Mouse (Mus musculus) cerebellum, adult 11 months (tissue): ENCODE data around the gene Sept5.

Experiments used
- DNase-seq: peaks from one replicate; pipeline ENCODE4 v3.0.0; 2022

Sept5 gene

DNA sequence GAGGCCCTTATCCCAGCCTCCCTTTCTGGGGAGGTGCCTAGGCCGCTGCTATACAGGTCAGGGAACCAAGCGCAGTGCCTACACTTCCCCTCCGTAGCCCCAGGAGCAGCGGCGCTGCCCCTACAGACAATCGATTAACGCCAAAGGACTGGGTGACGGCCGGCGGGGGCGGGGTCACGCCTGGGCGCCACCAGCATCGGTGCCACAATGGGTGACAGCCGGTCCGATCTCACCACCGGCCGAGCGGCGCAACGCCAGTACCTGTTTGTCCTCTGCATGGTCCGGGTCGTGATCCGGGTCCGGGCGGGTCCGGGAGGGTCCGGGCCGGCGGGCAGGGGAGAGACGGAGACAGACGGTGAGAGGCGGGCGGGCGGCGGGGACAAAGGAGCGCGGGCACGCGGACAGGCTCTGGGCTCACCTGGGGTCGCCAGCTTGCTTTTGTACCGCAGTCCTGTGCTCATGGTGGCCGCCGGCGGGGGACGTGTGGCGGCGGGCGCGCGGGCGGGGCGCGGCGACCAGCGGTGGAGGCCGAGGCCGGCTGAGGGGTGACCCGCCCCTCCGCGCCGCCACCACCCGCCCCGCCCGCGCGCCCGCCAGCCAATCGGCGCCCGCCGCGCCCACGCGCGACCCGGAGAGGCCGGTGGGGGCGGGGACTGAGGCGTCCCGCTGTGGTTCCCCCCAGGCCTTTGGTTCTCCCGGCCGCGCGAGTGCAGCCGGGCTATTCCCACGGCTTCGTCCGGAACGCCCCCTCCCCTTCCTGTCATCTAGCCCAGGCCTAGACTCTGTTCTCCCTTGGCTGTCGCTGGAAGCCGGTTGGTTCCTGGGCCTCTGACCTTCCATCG, at the start of gene Sept5:
Gene Sept5 (minus strand): TSS at position 565 of the 842 bp plus-strand sequence.
- peak; percentile 80 for DNase-seq

GRCm38 (mm10) chr16:18679112-18679511, 49.4 kb upstream of the Sept5 start:
- DNase-seq = no peak

- DNase-seq = peak; percentile 41
These were observed 48.3 kb upstream of the Sept5 start for GRCm38 (mm10) chr16:18677746-18678679.

GRCm38 (mm10) chr16:18673005-18673404, 43.3 kb upstream of the Sept5 start:
- DNase-seq = no peak

DNA sequence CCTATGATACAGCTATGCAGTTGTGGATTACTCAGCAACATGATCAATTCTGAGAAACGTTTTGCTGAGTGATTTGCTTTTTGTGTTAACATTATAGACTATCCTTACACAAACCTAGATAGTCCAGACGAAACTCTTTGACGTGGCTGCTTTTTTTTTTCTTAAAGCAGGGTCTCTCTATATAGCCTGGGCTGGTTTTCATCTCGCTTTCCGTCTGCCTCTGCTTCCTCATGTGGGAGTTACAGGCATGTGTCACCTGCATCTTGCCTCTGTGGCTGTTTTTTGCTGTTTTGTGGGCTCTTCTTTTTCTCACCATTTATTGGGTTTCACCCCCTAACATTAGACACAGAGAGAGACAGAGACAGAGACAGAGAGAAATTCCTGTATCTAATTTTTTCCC, 42.3 kb upstream of the Sept5 start:
- no peak for DNase-seq

DNA sequence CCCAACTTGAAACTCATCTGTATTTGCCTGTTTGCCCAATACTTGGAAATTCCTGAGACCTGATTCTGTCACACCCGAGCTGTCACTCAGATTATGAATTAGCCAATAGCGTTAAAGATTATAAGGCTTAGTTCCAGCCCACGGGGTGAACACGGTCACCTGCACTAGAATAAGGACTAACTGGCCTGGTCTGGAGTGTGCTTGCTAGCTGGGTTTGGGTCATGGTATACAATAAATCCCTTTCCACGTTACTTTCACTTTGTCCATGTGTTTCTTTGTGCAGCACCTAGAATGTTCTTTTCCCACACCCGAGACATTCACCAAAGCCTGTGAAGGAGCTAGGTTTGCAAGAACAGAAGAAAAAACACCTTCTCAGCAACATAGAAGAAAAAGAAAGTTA, 40.2 kb upstream of the Sept5 start:
- DNase-seq = no peak

DNA sequence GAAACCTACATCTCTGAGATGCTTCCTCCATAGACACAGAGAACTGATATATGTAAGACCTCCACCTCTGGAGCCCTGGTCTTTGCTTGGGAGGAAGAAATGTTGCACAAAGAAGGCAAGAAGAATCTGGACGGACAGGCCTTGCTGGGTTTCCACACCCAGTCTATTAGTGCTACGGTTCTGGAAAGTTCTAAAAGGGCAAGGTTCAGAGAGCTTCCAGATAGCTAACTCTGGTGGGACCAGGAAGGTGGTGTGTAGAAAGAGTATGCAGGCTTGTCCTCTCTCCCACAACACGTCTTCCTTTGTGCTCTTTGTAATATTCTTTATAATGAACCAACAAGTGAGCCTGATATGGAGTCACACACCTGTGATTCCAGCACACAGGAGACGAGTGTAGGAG, 28.8 kb upstream of the Sept5 start:
- no peak for DNase-seq

- no peak for DNase-seq
These were observed 25.8 kb upstream of the Sept5 start for GRCm38 (mm10) chr16:18655372-18656098.

- DNase-seq = no peak
These were observed 23.8 kb upstream of the Sept5 start for GRCm38 (mm10) chr16:18653290-18654160.

DNA sequence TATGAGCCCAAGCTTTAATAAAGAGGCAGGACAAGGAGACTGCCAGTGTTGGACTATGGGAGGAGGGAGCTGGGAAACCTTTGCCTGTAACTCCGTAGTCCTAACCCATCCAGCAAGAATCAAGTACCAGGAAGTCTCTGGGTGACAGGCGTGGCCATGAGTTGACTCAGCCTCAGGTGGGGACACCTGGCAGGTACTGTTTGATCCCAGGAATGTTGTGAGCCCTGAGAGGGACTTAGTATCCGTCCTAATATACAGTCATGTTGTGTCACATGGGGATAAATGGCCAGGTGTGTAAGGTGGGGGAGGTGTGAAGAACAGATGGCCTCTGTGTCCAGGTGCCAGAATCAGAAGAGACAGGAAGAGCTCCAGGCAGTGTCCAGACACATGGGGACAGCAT, 19.4 kb upstream of the Sept5 start:
- DNase-seq = no peak

DNA sequence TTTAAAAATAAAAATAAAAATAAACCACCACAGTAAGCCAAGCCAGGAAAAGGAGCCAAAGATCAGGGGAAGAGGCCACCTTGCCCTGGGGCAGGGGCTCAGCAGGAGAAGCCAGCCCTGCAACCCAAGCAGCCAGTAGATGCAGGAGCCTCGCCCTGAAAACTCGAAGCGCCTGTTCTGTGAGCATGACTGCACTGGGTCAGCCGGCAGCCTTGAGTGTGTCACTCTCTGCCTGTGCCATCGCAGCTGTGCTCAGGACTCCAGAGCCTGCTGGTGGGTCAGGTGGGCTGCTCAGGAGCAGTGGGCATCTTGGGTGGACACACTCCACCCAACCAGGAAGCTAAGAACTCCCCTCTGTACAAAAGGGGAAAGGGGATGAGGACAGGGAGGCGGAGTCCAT, 15.6 kb upstream of the Sept5 start:
- no peak for DNase-seq

DNA sequence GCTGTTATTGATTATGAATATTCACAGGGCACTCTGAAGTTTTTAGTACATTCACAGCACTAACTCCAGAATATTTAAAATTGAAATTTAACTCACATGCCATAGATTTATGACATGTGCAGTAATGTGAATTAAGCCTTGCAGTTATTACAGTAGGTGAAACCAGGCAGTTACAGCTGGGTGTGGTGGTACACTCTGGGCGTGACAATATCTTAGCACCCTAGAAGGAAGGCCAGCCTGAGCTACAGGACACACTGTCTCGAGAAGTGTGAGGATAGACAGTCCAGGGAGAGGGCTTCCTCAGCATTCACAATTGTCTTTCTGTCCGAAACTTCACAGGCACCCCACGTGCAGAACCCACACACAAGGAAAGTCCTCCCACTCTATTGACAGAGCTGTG, 14.7 kb upstream of the Sept5 start:
- no peak for DNase-seq

- no peak for DNase-seq
These were observed 13.7 kb upstream of the Sept5 start for GRCm38 (mm10) chr16:18643406-18643998.

DNA sequence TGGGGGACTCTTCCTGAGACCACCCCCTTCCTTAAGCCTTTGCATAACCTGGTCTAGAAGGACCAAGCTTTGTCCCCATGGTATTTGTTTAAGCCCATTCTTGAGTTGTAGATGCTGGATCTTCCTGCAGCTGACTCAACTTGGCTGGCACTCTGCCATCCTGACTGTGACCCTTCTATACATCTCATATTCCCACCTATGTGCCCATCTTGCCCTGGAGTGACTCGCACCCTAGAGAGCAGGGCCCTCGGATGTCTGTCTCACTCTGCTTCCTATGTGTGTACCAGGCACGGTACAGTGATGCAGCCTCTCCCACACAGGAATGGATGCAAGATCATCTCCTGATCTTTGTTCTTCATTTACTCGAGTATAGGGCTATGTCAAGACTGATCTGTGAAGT, 13.1 kb upstream of the Sept5 start:
- DNase-seq = no peak

DNA sequence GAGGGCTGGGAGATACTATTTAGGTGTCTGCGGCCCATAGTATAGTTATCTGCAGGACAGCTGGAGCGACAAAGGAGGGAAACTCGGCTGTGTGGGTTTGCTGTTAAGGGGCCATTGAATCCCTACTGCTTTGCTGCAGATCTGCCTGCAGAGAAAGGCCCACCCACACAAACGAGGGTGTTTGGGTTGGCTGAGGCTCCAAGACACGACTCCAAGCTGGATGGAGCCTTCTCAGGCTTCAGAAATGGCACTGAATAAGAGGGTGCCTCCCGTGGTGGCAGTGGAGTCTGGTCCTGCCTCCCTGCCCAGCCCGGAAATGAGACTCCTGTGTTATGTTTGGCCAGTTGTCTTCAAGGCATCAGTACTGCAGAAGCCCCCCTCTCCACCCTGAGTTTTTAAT, 12.5 kb upstream of the Sept5 start:
- no peak for DNase-seq

- no peak for DNase-seq
These were observed 9.7 kb upstream of the Sept5 start for GRCm38 (mm10) chr16:18639382-18639929.

GRCm38 (mm10) chr16:18638396-18638795, 8.6 kb upstream of the Sept5 start:
- no peak for DNase-seq

- DNase-seq = no peak
These were observed 7.0 kb upstream of the Sept5 start for GRCm38 (mm10) chr16:18636804-18637203.

DNA sequence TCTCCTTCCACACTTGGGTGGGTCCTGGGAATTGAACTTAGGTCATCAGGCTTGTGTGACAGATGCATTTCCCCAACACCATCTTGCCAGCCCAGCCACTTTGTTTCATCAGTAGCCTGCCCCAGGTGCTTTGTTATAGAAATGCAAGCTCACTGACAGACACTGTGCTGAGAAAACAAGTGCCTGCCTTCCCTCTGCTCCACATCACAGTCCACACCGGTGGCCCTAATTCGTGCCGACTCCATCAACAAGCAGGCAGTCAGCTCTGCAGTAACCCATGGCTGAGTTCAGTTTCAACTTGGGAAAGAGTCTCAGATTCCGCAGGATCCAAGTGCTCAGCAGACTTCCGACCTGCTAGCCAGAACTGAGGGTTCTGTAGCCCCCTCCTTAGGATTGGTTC, 6.6 kb upstream of the Sept5 start:
- DNase-seq = no peak

- no peak for DNase-seq
These were observed 3.6 kb upstream of the Sept5 start for GRCm38 (mm10) chr16:18633333-18633732.

DNA sequence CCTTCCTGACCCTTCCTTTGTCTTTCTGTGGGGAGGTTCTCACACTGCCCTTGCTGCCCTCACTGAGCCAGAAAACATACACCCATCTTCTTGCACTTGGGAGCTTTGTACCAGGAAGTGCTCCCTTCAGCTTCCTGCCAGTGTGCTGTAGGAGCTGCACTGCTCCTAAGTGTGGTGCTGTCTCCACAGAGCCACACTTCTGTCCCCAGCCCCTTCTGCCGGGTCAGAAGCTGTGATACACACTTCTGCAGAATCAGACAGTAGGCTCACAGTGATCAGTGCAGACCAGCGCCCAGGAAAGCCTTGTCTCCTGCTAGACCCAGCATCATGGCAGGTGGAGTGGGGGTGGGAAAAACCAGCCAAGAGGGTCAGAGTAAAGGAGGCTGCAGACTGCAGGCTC, 3.1 kb upstream of the Sept5 start:
- no peak for DNase-seq
